Mouse (Mus musculus) liver, postnatal 0 days (tissue): Measurements from ENCODE around the gene Dgkz. TPM values are rescaled to one million over a fixed set of nuclear protein-coding genes. Genes with fewer than 3 reads are reported as not detected.
A peak's percentile ranks its signal among the peaks of the same experiment; 100 is the strongest.

Experiments
- ATAC-seq: fragments of 200-750 bp; cut with Nextera tagmentation; 2 replicates; pipeline ENCODE4 v1.8.0; 2017; ENCODE audit warnings: mild to moderate bottlenecking, moderate library complexity
- DNase-seq: peaks from one replicate; pipeline ENCODE4 v3.0.0-alpha.2; 2016
- H3K27ac ChIP-seq: fragments of 300-500 bp; sonication (generic); 2 replicates; pipeline ENCODE4 v1.5.1; 2014; ENCODE audit warnings: antibody characterized with exemption, moderate library complexity, mild to moderate bottlenecking, low read depth
- H3K27me3 ChIP-seq: fragments of 300-500 bp; sonication (generic); 2 replicates; pipeline ENCODE4 v1.6.1; 2014; ENCODE audit warnings: low read length, control low read depth, mixed read lengths; ENCODE audit not compliant: insufficient read depth
- H3K36me3 ChIP-seq: fragments of 300-500 bp; sonication (generic); replicated peaks from 2 replicates; pipeline ENCODE4 v1.6.1; 2014; ENCODE audit warnings: mild to moderate bottlenecking, control low read depth, low read length, moderate library complexity, mixed read lengths; ENCODE audit not compliant: insufficient read depth
- H3K4me1 ChIP-seq: fragments of 300-500 bp; sonication (generic); 2 replicates; pipeline ENCODE4 v1.6.1; 2014; ENCODE audit warnings: antibody characterized with exemption, mild to moderate bottlenecking, control low read depth; ENCODE audit not compliant: insufficient read depth
- H3K4me2 ChIP-seq: fragments of 300-500 bp; sonication (generic); 2 replicates; pipeline ENCODE4 v1.6.1; 2014; ENCODE audit warnings: low read depth, mild to moderate bottlenecking, low read length, moderate library complexity, mixed read lengths
- H3K4me3 ChIP-seq: fragments of 300-500 bp; sonication (generic); 2 replicates; pipeline ENCODE4 v1.5.1; 2014; ENCODE audit warnings: low read depth, low read length
- H3K9ac ChIP-seq: fragments of 300-500 bp; sonication (generic); replicated peaks from 2 replicates; pipeline ENCODE4 v1.6.1; 2014; ENCODE audit warnings: mild to moderate bottlenecking, moderate library complexity
- H3K9me3 ChIP-seq: fragments of 300-500 bp; sonication (generic); 2 replicates; pipeline ENCODE4 v1.6.1; 2016; ENCODE audit warnings: mild to moderate bottlenecking, control low read depth, low read length, mixed read lengths
- CTCF ChIP-seq: sonication (generic); IDR thresholded peaks from 2 replicates; pipeline ENCODE4 v1.5.1; 2016; ENCODE audit warnings: antibody characterized with exemption, low read depth
- EP300 ChIP-seq: IDR thresholded peaks from 2 replicates; pipeline ENCODE4 v1.6.1; 2016; ENCODE audit warnings: antibody characterized with exemption, low read depth, mild to moderate bottlenecking
- WGBS: fragments of 180-500 bp; shearing (Covaris S2); extraction: QIAGEN DNeasy Blood & Tissue Kit; methylation state at CpG from one replicate; pipeline ENCODE4 v1.1.7; 2014; ENCODE audit not compliant: insufficient replicate concordance; 5-methylcytosine and 5-hydroxymethylcytosine counted together
- polyA plus RNA-seq: library from polyadenylated mRNA; unstranded; fragments of >200 nt; fragmentation: Nextera tagmentation; extraction: Ambion mirVana; gene quantifications from 2 replicates; pipeline ENCODE4 v1.2.1, GENCODE M21; 2015

The Dgkz gene
- polyA plus RNA-seq, 1 experiment from 2014 or later, result 15.9 TPM

GRCm38 (mm10) chr2:91936154-91936553, 39.5 kb downstream of the Dgkz start:
- Histone ChIP-seq H3K27me3 (peaks cover 7% of the 10 kb centered on the region), H3K27ac (no peak overlapping the region), H3K4me1 (peaks cover 14% of the 10 kb centered on the region), H3K4me3 (no peak overlapping the region), H3K9me3 (no peaks in the 10 kb centered on the region), H3K4me2 (no peak overlapping the region), H3K36me3 (peaks cover 74% of the 10 kb centered on the region), H3K9ac (no peak overlapping the region)
- WGBS, result 92% methylated on average over 7 of the region's 7 CpGs
- ATAC-seq, result no peak
- no peak for DNase-seq
- TF ChIP-seq CTCF (no peak), EP300 (no peak)

- DNase-seq (no peak), ATAC-seq (no peak)
- Histone ChIP-seq H3K27me3 (peaks cover 14% of the 10 kb centered on the region), H3K36me3 (peaks cover 65% of the 10 kb centered on the region), H3K27ac (no peak overlapping the region), H3K4me3 (no peak overlapping the region), H3K9me3 (no peaks in the 10 kb centered on the region), H3K4me1 (peaks cover 22% of the 10 kb centered on the region), H3K9ac (no peak overlapping the region), H3K4me2 (no peak overlapping the region)
- TF ChIP-seq CTCF, result no peak
- no peak for TF ChIP-seq EP300
- WGBS, result 80% methylated on average over 9 of the region's 9 CpGs
Observed at GRCm38 (mm10) chr2:91934826-91935525, 40.7 kb downstream of the Dgkz start.

GRCm38 (mm10) chr2:91934016-91934415, 41.6 kb downstream of the Dgkz start:
- Histone ChIP-seq H3K4me2 (no peak overlapping the region), H3K4me1 (peaks cover 22% of the 10 kb centered on the region), H3K36me3 (peaks cover 56% of the 10 kb centered on the region), H3K4me3 (no peak overlapping the region), H3K27me3 (peaks cover 14% of the 10 kb centered on the region), H3K27ac (no peak overlapping the region), H3K9me3 (no peaks in the 10 kb centered on the region), H3K9ac (no peak overlapping the region)
- ATAC-seq, result no peak
- WGBS, result 49% methylated on average over 8 of the region's 8 CpGs
- no peak for DNase-seq
- TF ChIP-seq EP300 (no peak), CTCF (no peak)

- no peak for ATAC-seq
- WGBS, result 75% methylated on average over 9 of the region's 9 CpGs
Observed at GRCm38 (mm10) chr2:91933471-91933870, 42.2 kb downstream of the Dgkz start.

GRCm38 (mm10) chr2:91932737-91933350, 42.8 kb downstream of the Dgkz start:
- H3K4me1 ChIP-seq, result peaks cover 22% of the 10 kb centered on the region
- DNase-seq, result no peak
- H3K9me3 ChIP-seq, result no peaks in the 10 kb centered on the region
- peaks cover 23% of the 10 kb centered on the region for H3K27me3 ChIP-seq
- H3K36me3 ChIP-seq, result peaks cover 44% of the 10 kb centered on the region
- peak overlapping the region; percentile 65 for H3K4me2 ChIP-seq
- peak overlapping the region; percentile 13; the same call in 1 of the 2 replicates for H3K4me3 ChIP-seq
- TF ChIP-seq CTCF (no peak), EP300 (no peak)
- 26% methylated on average over 6 of the region's 6 CpGs for WGBS
- H3K27ac ChIP-seq, result no peak overlapping the region
- no peak for ATAC-seq
- H3K9ac ChIP-seq, result 0 out of 2 replicates have a peak overlapping the region, but pooled peaks have one; percentile 11

More at GRCm38 (mm10) chr2:91933471-91933870, 42.2 kb downstream of the Dgkz start:
- H3K4me3 ChIP-seq, result no peak overlapping the region
- TF ChIP-seq EP300 (no peak), CTCF (no peak)
- H3K4me2 ChIP-seq, result no peak overlapping the region
- peaks cover 19% of the 10 kb centered on the region for H3K27me3 ChIP-seq
- H3K9me3 ChIP-seq, result no peaks in the 10 kb centered on the region
- H3K36me3 ChIP-seq, result peaks cover 50% of the 10 kb centered on the region
- no peak overlapping the region for H3K27ac ChIP-seq
- H3K9ac ChIP-seq, result no peak overlapping the region
- peaks cover 22% of the 10 kb centered on the region for H3K4me1 ChIP-seq
- DNase-seq, result no peak

DNA sequence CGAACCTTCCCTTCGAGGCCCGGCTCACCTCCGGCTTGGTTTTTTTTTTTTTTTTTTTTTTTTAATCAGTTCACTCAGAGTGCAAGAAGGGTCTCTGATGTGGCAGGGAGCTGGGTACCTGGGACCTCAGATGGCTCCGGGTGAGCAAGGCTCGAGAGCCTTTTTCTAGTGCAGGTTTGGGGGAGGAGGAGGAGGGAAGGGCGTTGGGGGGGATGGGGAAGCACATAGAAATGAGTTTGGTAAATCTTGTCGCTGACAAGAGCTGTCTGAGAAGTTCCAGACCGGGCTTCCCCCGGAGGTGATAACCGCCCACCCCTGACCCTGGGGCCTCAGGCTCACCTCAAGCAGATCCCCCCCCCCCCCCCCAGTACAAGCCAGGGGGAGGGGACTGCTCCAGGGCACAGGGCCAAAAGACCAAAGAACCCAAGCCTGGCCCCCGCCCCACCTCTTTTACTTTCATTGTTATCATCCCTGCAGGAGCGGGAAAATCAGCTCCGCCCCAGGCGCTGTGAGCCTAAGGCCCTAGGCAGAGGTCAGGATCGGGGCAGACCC, 43.4 kb downstream of the Dgkz start, which contains the start of gene Mdk:
Gene Mdk, minus strand, starts transcription at position 138 of the 552 bp plus-strand sequence.
- H3K9me3 ChIP-seq, result no peaks in the 10 kb centered on the region
- H3K27me3 ChIP-seq, result peaks cover 23% of the 10 kb centered on the region
- DNase-seq (no peak), ATAC-seq (no peak)
- H3K9ac ChIP-seq, result peak within 1 kb of the TSS; percentile 12
- TF ChIP-seq CTCF (no peak), EP300 (no peak)
- H3K27ac ChIP-seq, result no peak within 1 kb of the TSS
- H3K4me1 ChIP-seq, result peaks cover 22% of the 10 kb centered on the region
- H3K36me3 ChIP-seq, result peaks cover 38% of the 10 kb centered on the region
- peak within 1 kb of the TSS; percentile 30 for H3K4me3 ChIP-seq
- peak within 1 kb of the TSS; percentile 65 for H3K4me2 ChIP-seq
- 10% methylated on average over 16 of the region's 16 CpGs for WGBS
